Mouse (Mus musculus) stomach, embryonic 15.5 days (tissue): Measurements from ENCODE around the gene Sh2d3c. TPM values are rescaled to one million over a fixed set of nuclear protein-coding genes. Genes with fewer than 3 reads are reported as not detected.
A peak's percentile ranks its signal among the peaks of the same experiment; 100 is the strongest.

Experiments used
- ATAC-seq: fragments of 200-750 bp; cut with Nextera tagmentation; 2 replicates; pipeline ENCODE4 v1.8.0; 2017; ENCODE audit warnings: low read depth, moderate number of reproducible peaks, moderate TSS enrichment; ENCODE audit not compliant: insufficient read depth, low FRiP score
- H3K27ac ChIP-seq: fragments of 300-500 bp; sonication (generic); 2 replicates; pipeline ENCODE4 v1.5.1; 2015; ENCODE audit warnings: mild to moderate bottlenecking, inconsistent platforms
- H3K27me3 ChIP-seq: fragments of 300-500 bp; sonication (generic); replicated peaks from 2 replicates; pipeline ENCODE4 v1.6.1; 2015; ENCODE audit warnings: inconsistent platforms
- H3K36me3 ChIP-seq: fragments of 300-500 bp; sonication (generic); 2 replicates; pipeline ENCODE4 v1.6.1; 2015; ENCODE audit warnings: inconsistent platforms
- H3K4me1 ChIP-seq: fragments of 300-500 bp; sonication (generic); 2 replicates; pipeline ENCODE4 v1.6.1; 2015; ENCODE audit warnings: inconsistent platforms
- H3K4me2 ChIP-seq: fragments of 300-500 bp; sonication (generic); 2 replicates; pipeline ENCODE4 v1.6.1; 2015; ENCODE audit warnings: mild to moderate bottlenecking, inconsistent platforms
- H3K4me3 ChIP-seq: fragments of 300-500 bp; sonication (generic); replicated peaks from 2 replicates; pipeline ENCODE4 v1.5.1; 2015; ENCODE audit warnings: inconsistent platforms
- H3K9ac ChIP-seq: fragments of 300-500 bp; sonication (generic); 2 replicates; pipeline ENCODE4 v1.6.1; 2015; ENCODE audit warnings: inconsistent platforms
- H3K9me3 ChIP-seq: fragments of 300-500 bp; sonication (generic); 2 replicates; pipeline ENCODE4 v1.6.1; 2016; ENCODE audit warnings: inconsistent platforms
- WGBS: fragments of 180-500 bp; shearing (Covaris S2); methylation state at CpG from one replicate; pipeline ENCODE4 v1.1.7; 2015; 5-methylcytosine and 5-hydroxymethylcytosine counted together
- polyA plus RNA-seq: library from polyadenylated mRNA; unstranded; fragments of >200 nt; fragmentation: Nextera tagmentation; extraction: Ambion mirVana; gene quantifications from 2 replicates; pipeline ENCODE4 v1.2.1, GENCODE M21; 2015

Sh2d3c gene
- polyA plus RNA-seq, 1 experiment from 2014 or later: 26.2 TPM

DNA sequence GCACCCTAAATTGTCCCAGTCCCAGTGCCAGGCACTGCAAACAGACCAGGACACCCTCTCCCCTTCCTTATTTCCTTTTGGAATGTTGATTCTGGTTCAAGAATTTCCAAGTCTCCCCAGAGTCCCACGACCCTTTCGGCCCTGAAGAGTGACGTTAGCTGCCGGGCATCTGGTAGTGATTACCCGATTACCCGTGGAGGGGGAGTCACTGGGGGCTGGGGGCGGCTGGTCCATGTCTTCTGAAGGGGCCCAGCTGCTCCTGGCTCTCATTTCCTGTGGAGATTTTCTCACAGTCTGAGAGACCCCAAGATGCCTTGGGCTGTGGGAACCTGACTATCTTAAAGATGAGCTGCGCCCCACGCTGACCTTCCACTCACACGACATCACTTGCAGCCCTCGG is 10.0 kb downstream of the Sh2d3c start:
- no peak for ATAC-seq
- Histone ChIP-seq H3K4me1 (peaks cover 46% of the 10 kb centered on the region), H3K36me3 (no peaks in the 10 kb centered on the region), H3K9me3 (no peaks in the 10 kb centered on the region), H3K27me3 (no peaks in the 10 kb centered on the region), H3K4me3 (no peak overlapping the region), H3K27ac (peak overlapping the region; percentile 82), H3K9ac (no peak overlapping the region), H3K4me2 (peak overlapping the region; percentile 68)
- 27% methylated on average over 11 of the region's 11 CpGs for WGBS

DNA sequence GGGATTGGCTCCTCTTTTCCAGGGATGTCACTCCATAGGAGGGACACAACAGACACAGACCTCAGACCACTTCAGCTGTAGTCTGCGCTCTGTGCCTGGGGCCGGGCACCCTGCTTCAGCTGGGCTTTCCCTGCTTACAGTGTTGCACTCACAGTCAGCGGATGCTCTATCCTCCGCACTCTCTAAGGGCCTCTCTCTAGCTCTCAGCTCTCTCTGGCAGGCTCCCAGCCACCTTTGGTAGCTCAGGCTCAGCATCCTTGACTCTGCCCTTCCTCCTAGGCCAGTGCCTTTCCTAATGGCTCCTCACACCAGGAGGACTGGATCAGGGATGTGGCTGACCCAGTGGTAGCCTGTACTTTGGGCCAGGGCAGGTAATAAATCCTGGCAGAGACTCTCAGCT is 11.1 kb downstream of the Sh2d3c start:
- Histone ChIP-seq H3K4me2 (peak overlapping the region; percentile 68; the same call in 1 of the 2 replicates), H3K27me3 (no peaks in the 10 kb centered on the region), H3K4me3 (no peak overlapping the region), H3K4me1 (peaks cover 46% of the 10 kb centered on the region), H3K9me3 (no peaks in the 10 kb centered on the region), H3K9ac (no peak overlapping the region), H3K36me3 (no peaks in the 10 kb centered on the region), H3K27ac (peak overlapping the region; percentile 82)
- ATAC-seq: no peak
- WGBS: 59% methylated on average over 4 of the region's 4 CpGs

DNA sequence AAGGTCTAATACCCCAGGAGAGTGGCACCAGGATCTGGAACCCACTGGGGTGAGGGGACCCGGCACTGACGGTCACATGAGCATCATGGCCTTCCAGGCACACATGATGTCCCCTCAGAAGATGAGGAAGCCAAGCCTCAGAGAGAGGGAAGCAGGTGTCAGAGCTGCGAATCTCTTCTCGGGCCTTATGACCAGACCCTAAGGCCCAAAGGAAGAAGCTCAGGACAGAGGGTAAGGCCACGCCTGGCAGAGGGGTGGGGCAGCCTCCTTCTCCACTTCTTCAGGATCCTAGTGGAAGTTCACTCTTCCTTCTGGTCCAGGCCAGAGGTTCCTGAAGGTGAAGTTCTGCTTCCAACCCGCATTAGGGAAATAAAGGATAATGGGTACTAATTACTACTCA is 11.8 kb downstream of the Sh2d3c start:
- Histone ChIP-seq H3K27ac (no peak overlapping the region), H3K4me1 (peaks cover 43% of the 10 kb centered on the region), H3K9ac (no peak overlapping the region), H3K4me2 (no peak overlapping the region), H3K4me3 (no peak overlapping the region), H3K9me3 (no peaks in the 10 kb centered on the region), H3K36me3 (no peaks in the 10 kb centered on the region), H3K27me3 (no peaks in the 10 kb centered on the region)
- 77% methylated on average over 6 of the region's 6 CpGs for WGBS
- no peak for ATAC-seq

- Histone ChIP-seq H3K9ac (no peak overlapping the region), H3K9me3 (no peaks in the 10 kb centered on the region), H3K27ac (peak overlapping the region; percentile 68), H3K36me3 (no peaks in the 10 kb centered on the region), H3K4me1 (peaks cover 35% of the 10 kb centered on the region; the same call in 1 of the 2 replicates), H3K27me3 (no peaks in the 10 kb centered on the region), H3K4me3 (no peak overlapping the region), H3K4me2 (no peak overlapping the region)
- 36% methylated on average over 4 of the region's 4 CpGs for WGBS
- no peak for ATAC-seq
These were observed 13.6 kb downstream of the Sh2d3c start for GRCm38 (mm10) chr2:32734480-32734879.

GRCm38 (mm10) chr2:32734933-32735332 is 14.1 kb downstream of the Sh2d3c start:
- H3K36me3 ChIP-seq: no peaks in the 10 kb centered on the region
- H3K4me3 ChIP-seq: no peak overlapping the region
- no peaks in the 10 kb centered on the region for H3K9me3 ChIP-seq
- H3K27ac ChIP-seq: peak overlapping the region; percentile 68
- no peak overlapping the region for H3K9ac ChIP-seq
- ATAC-seq: no peak
- peaks cover 31% of the 10 kb centered on the region; the same call in 1 of the 2 replicates for H3K4me1 ChIP-seq
- H3K27me3 ChIP-seq: no peaks in the 10 kb centered on the region
- 57% methylated on average over 4 of the region's 4 CpGs for WGBS
- no peak overlapping the region for H3K4me2 ChIP-seq

DNA sequence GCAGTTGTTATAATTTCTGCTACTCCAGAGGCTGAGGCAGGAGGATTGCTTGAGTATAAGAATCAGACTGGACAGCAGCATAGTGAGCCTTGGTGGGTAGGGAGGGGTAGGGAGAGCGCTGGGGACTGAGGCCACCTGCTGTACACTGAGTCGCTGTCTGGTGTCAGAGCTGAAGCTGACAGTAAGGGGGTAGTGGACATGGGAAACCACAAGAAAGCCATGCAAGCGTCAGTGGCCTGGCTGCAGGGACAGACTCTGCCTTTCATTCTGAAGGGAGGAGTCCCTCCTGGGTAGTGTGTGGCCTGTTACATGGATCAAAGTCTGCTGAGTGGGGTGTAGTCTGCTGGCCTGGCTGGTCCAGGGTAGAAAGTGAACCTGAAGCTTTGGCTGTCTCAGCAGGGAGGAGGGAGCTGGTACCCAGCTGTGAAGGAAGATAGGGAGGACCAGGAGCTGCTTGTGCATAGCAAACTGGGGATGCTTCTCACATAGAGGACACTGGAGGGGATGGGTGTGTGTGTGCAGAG is 15.5 kb downstream of the Sh2d3c start:
- whole genome bisulfite sequencing: 52% methylated on average over 3 of the region's 3 CpGs
- Histone ChIP-seq H3K4me3 (no peak overlapping the region), H3K9ac (no peak overlapping the region), H3K4me1 (peaks cover 26% of the 10 kb centered on the region), H3K27me3 (peaks cover 1% of the 10 kb centered on the region; the same call in 1 of the 2 replicates), H3K27ac (no peak overlapping the region), H3K4me2 (no peak overlapping the region), H3K36me3 (no peaks in the 10 kb centered on the region), H3K9me3 (no peaks in the 10 kb centered on the region)
- ATAC-seq: no peak

DNA sequence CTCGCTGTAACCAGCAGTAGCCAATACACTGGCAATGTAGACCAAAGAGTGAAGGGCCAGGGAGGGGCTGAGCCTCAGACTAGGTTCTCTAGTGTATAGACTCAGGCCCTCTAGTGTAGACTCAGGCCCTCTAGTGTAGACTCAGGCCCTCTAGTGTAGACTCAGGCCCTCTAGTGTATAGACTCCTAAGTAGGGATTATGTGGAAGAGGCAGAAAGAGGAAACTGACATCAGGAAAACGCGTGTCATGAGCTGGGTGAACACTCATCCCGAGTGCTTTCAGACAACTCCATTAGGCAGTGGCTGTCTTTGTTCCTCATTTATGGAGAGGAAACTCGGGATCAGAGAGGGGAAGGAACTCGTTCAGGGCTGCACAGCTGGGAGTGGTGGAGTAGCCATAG is 16.2 kb downstream of the Sh2d3c start:
- H3K9me3 ChIP-seq: no peaks in the 10 kb centered on the region
- H3K27ac ChIP-seq: no peak overlapping the region
- peaks cover 29% of the 10 kb centered on the region for H3K4me1 ChIP-seq
- H3K27me3 ChIP-seq: peaks cover 8% of the 10 kb centered on the region
- H3K4me2 ChIP-seq: no peak overlapping the region
- no peaks in the 10 kb centered on the region for H3K36me3 ChIP-seq
- no peak for ATAC-seq
- no peak overlapping the region for H3K9ac ChIP-seq
- WGBS: 55% methylated on average over 6 of the region's 6 CpGs
- no peak overlapping the region for H3K4me3 ChIP-seq

DNA sequence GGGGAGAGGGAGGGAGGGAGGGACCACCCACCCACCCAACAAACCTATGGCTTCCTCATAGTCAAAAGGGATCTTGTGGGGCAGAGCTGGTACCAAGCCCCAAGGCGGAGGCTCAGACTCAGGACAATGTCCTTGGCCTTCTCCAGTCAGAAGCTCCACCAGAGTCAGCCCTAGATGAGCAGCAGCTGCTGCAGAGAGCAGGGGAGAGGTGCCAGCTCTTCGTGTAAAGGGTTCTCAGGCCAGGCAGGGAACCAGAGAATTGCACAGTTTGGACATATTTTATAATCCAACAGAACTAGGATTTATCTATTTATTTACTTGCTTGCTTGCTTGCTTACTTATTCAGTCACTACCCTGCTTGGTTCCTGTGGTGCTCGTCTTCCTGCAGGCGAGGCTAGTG is 18.5 kb downstream of the Sh2d3c start:
- Histone ChIP-seq H3K4me1 (peaks cover 21% of the 10 kb centered on the region), H3K9ac (no peak overlapping the region), H3K27me3 (peaks cover 15% of the 10 kb centered on the region), H3K27ac (no peak overlapping the region), H3K9me3 (no peaks in the 10 kb centered on the region), H3K4me3 (no peak overlapping the region), H3K36me3 (no peaks in the 10 kb centered on the region), H3K4me2 (no peak overlapping the region)
- WGBS: 69% methylated on average over 4 of the region's 4 CpGs
- no peak for ATAC-seq

DNA sequence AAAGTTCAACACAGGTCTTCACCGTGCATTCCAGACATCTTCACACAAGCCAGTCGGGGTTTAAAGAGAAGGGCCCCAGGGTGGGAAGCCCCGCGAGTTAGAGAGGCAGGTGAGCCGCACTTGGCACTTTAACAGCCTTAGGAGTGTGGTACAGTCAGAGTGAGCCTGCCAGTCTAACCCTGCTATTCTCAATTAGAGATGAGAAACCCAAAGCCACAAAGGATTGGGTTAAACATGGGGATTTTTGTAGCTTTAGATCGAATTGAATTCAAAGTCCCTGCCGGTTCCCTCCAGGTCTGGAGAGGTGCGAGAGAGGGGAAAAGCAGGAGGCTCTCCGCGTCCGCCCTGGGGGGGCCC is 20.0 kb downstream of the Sh2d3c start, which contains the start of gene 6330409D20Rik:
6330409D20Rik (minus strand) TSS at position 101 of the 357 bp plus-strand sequence.
- Histone ChIP-seq H3K9me3 (no peaks in the 10 kb centered on the region), H3K4me1 (peaks cover 13% of the 10 kb centered on the region), H3K9ac (peak within 1 kb of the TSS; percentile 45; the same call in 1 of the 2 replicates), H3K27me3 (peaks cover 15% of the 10 kb centered on the region), H3K36me3 (peaks cover 2% of the 10 kb centered on the region; the same call in 1 of the 2 replicates), H3K4me2 (peak within 1 kb of the TSS; percentile 89), H3K27ac (no peak within 1 kb of the TSS), H3K4me3 (peak within 1 kb of the TSS; percentile 47)
- WGBS: 15% methylated on average over 11 of the region's 11 CpGs
- no peak for ATAC-seq

DNA sequence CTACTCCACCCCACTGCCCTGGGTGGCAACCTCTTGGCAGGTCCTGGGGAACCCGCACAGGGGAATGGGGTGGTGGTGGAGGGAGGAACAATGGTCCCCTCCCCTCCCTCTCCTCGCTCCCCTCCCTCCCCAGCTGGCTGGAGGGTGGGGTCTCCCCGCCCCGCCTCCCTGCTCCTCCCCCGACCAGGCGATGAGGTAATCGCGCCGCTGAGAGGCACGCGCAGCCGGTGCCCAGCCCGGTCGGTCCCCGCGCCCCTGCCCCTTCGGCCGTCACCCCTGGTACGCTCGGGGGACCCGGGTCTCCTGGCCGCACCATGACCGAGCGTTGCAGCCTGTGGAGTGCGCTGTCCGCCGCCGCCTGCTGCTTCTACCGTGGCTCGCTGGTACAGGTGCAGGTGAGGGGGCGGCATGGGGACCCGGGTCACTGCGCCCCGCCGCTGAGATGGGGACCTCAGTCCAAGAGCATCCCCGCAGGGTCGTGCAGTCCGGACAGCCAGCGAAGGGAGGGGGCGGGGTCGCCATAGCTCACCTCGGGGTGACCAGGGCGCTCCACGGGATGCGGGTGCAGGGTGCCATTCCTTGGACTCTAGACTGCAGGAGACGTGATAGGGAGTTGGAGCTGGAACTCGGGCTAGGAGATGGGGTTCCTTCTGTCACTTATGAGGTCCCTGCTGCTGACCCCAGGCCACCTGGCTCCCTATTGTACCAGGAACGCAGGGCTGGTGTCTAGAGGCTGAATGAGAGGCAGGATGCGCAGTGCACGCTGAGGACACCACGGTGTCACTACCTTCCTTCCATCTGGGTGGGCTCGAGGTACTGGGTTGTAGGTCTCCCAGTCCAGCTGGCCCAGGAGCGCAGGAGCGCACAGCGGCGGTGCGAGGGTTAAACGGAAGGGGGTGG is 20.7 kb downstream of the Sh2d3c start:
- peak; percentile 27; the same call in 1 of the 2 replicates for ATAC-seq
- Histone ChIP-seq H3K4me2 (peak overlapping the region; percentile 89), H3K4me3 (peak overlapping the region; percentile 47), H3K9ac (peak overlapping the region; percentile 45; the same call in 1 of the 2 replicates), H3K27me3 (peaks cover 15% of the 10 kb centered on the region), H3K4me1 (peaks cover 13% of the 10 kb centered on the region), H3K9me3 (no peaks in the 10 kb centered on the region), H3K27ac (no peak overlapping the region), H3K36me3 (peaks cover 5% of the 10 kb centered on the region; the same call in 1 of the 2 replicates)
- WGBS: 19% methylated on average over 43 of the region's 58 CpGs

DNA sequence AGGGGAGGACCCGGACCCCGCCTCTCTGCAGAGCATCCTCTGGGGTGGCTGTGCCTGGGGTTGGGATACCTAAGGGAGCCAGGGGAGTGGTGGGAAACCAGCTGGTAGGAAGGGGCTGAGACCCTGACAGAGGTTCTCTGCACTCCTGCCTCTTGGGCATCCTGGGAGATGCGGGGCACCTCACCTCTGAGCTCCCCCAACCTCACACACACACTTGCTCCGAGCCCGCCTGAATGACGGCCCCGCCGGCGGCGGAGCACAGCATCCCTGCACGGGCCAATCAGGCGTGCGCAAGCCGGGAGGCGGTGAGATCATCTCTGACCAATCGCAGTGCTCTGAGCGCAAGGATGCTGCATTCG is 21.3 kb downstream of the Sh2d3c start:
- 25% methylated on average over 18 of the region's 18 CpGs for WGBS
- no peaks in the 10 kb centered on the region for H3K9me3 ChIP-seq
- H3K9ac ChIP-seq: 0 out of 2 replicates have a peak overlapping the region, but pooled peaks have one; percentile 45
- peaks cover 13% of the 10 kb centered on the region for H3K4me1 ChIP-seq
- H3K4me2 ChIP-seq: peak overlapping the region; percentile 89
- peaks cover 15% of the 10 kb centered on the region for H3K27me3 ChIP-seq
- H3K36me3 ChIP-seq: peaks cover 7% of the 10 kb centered on the region; the same call in 1 of the 2 replicates
- H3K27ac ChIP-seq: no peak overlapping the region
- peak overlapping the region; percentile 47; the same call in 1 of the 2 replicates for H3K4me3 ChIP-seq
- ATAC-seq: peak; percentile 16; the same call in 1 of the 2 replicates
